Mouse (Mus musculus) B cell, adult 2 months (primary cell): ENCODE data around the gene Pbx4.
A peak's percentile ranks its signal among the peaks of the same experiment; 100 is the strongest.

Experiments used
- DNase-seq, 2 experiments: peaks; one replicate each; pipeline ENCODE4 v3.0.0; 2022

Gene Pbx4

GRCm38 (mm10) chr8:69902163-69903062 lies 70.1 kb downstream of the Pbx4 start, which contains the start of the genes Tssk6, Ndufa13 and Yjefn3:
Gene Tssk6 (plus strand): TSS chr8:69902184.
Gene Ndufa13 (minus strand): TSS chr8:69902558.
Gene Yjefn3 (minus strand): TSS chr8:69902712.
- peak; percentile 75 to 77 for DNase-seq

DNA sequence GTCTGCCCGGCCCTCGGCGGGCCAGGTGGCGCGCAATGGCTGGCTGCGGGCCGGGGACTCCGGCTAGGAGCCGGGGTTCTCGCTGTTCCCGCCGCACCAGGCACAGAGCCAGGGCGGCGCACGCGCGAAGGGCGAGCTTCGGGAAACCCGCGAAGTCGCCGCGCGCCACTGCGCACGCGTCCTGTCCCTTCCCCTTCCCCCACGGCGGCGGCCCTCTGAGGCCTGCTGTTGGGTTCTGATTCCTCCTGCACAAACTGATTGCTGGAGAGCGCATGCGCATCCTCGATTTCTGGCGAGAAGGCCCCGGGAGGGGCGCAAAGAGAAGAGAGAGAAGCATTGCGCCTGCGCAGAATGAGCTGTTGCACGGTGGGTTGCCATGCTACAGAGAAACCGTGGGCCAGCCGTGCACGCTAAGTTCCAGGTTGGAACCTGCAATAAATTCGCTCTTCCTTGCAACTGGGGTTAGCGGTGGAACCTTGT lies 70.8 kb downstream of the Pbx4 start:
- peak; percentile 90 to 91 for DNase-seq

GRCm38 (mm10) chr8:69904096-69904495 lies 71.8 kb downstream of the Pbx4 start:
- DNase-seq: no peak

DNA sequence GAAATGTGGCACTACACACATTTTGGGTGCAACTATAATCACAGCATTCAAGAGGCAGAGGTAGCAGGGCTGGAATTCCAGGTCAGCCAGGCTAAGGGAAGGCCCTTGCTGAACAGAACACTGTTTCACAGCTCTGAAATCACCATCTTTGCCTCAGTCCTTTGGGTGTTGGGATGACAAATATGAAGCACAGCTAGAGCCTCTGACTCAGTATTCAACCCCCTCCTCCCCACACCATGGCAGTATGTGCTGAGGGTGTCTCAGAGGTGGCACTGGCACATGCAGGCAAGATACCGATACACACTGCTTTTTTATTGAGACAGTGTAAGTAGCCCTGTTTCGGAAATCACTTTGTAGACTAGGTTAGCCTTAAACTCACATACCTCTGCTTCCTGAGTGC lies 74.0 kb downstream of the Pbx4 start:
- DNase-seq: no peak

DNA sequence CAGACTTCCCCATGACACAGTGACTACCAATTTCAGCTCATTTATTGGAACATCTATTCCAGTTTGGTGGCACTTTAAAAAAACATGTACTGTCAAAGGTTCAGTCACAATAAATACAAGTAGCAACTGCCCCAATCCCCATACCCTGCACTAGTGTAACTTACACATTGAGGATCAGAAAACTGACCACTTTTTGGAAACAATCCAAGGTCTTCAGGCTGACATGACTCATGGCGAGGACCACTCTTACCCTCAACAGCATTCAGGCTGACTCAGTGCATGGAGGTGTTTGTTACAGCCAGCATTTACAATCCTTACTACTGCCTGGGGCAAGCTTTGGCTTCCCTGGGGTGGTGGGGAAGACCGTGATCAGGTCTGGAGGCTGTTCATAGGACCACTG lies 74.8 kb downstream of the Pbx4 start:
- DNase-seq: no peak

- DNase-seq: no peak
Measured at GRCm38 (mm10) chr8:69911917-69912316, 79.6 kb downstream of the Pbx4 start.

- DNase-seq: no peak
Measured at GRCm38 (mm10) chr8:69912478-69913074, 80.3 kb downstream of the Pbx4 start.

- DNase-seq: no peak
Measured at GRCm38 (mm10) chr8:69914526-69914925, 82.2 kb downstream of the Pbx4 start.

DNA sequence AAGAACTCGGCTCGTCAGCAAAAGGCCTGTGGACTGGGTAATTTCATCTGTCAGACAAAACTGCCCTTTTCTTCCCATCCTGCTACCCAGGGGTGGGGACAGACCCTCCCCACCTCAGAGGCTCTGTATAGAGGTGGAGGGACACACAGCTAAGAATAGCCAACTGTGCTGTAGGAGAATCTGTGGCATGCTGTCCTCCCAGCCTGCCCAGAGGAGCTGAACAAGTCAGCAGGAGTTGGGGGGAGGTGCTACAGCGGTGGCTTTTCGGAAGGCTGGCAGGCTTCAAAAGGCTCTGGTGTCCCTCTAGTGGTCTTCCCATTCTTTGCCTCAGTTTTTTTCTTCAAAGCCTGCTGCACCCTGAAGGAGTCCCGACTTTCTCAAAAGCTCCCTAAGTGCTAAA lies 83.5 kb downstream of the Pbx4 start:
- DNase-seq: no peak

DNA sequence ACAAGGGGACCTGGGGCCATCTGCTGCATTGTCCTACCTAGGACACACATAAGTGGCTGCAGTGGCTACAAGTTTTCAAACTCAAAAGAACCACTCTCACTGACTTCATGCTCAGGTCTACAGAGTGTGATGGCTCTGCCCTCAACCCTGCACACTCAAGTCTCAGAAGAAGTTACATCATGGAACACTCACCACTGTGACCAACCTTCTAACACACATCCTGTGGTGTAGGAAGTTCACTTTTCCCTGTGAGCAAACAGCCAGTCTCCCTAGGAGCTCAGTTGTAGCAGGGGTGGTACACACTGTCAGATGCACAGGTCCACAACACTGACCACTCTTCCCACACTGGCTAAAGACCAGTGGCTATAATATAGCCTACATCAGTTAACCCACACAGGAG lies 86.2 kb downstream of the Pbx4 start:
- DNase-seq: no peak

- peak; percentile 85 to 86 for DNase-seq
Measured at GRCm38 (mm10) chr8:69919010-69919409, 86.7 kb downstream of the Pbx4 start.

- DNase-seq: peak; percentile 89 to 94
Measured at GRCm38 (mm10) chr8:69919876-69920662, 87.8 kb downstream of the Pbx4 start.

GRCm38 (mm10) chr8:69921141-69921540 lies 88.8 kb downstream of the Pbx4 start:
- DNase-seq: peak in 1 of 2 experiments; percentile 11
